Mouse (Mus musculus) embryo, embryonic 10 days (tissue): ENCODE data around the gene Suco.
A peak's percentile ranks its signal among the peaks of the same experiment; 100 is the strongest.

Experiments
- DNase-seq: peaks from one replicate; pipeline ENCODE4 v3.0.0-alpha.2; 2015; ENCODE audit warnings: low spot score

Suco gene

GRCm38 (mm10) chr1:161894126-161894525, 17.6 kb upstream of the Suco start:
- DNase-seq = no peak

- no peak for DNase-seq
These were observed 12.3 kb upstream of the Suco start for GRCm38 (mm10) chr1:161888823-161889222.

- no peak for DNase-seq
These were observed 11.3 kb upstream of the Suco start for GRCm38 (mm10) chr1:161887679-161888260.

- DNase-seq = no peak
These were observed 9.3 kb upstream of the Suco start for GRCm38 (mm10) chr1:161885762-161886161.

- DNase-seq = peak; percentile 11
These were observed 1.2 kb upstream of the Suco start for GRCm38 (mm10) chr1:161877580-161878142.

GRCm38 (mm10) chr1:161875706-161876552, 553 bp downstream of the Suco start:
- DNase-seq = peak; percentile 17

GRCm38 (mm10) chr1:161869422-161869821, 7.1 kb downstream of the Suco start:
- DNase-seq = no peak

- peak; percentile 7 for DNase-seq
These were observed 8.1 kb downstream of the Suco start for GRCm38 (mm10) chr1:161868413-161868812.

GRCm38 (mm10) chr1:161863742-161864141, 12.7 kb downstream of the Suco start:
- DNase-seq = no peak

GRCm38 (mm10) chr1:161859248-161859647, 17.2 kb downstream of the Suco start:
- no peak for DNase-seq

- no peak for DNase-seq
These were observed 49.8 kb downstream of the Suco start for GRCm38 (mm10) chr1:161826677-161827076.

GRCm38 (mm10) chr1:161809428-161809827, 67.1 kb downstream of the Suco start:
- no peak for DNase-seq

- DNase-seq = no peak
These were observed 67.5 kb downstream of the Suco start for GRCm38 (mm10) chr1:161808980-161809379.

- DNase-seq = no peak
These were observed 71.9 kb downstream of the Suco start for GRCm38 (mm10) chr1:161804541-161804971.

GRCm38 (mm10) chr1:161801321-161801720, 75.2 kb downstream of the Suco start:
- DNase-seq = no peak

GRCm38 (mm10) chr1:161800256-161800655, 76.2 kb downstream of the Suco start:
- DNase-seq = no peak

GRCm38 (mm10) chr1:161799791-161800190, 76.7 kb downstream of the Suco start:
- DNase-seq = no peak

- no peak for DNase-seq
These were observed 77.6 kb downstream of the Suco start for GRCm38 (mm10) chr1:161798866-161799265.

- no peak for DNase-seq
These were observed 81.9 kb downstream of the Suco start for GRCm38 (mm10) chr1:161794447-161795211.

- no peak for DNase-seq
These were observed 83.2 kb downstream of the Suco start for GRCm38 (mm10) chr1:161793321-161793720.

- DNase-seq = no peak
These were observed 83.9 kb downstream of the Suco start for GRCm38 (mm10) chr1:161792687-161792969.

- DNase-seq = no peak
These were observed 84.4 kb downstream of the Suco start for GRCm38 (mm10) chr1:161791854-161792686.
